9 mouse cellular contexts compared by ENCODE assay signal in genomic region chr2:34534996-34535395, GRCm38 (mm10).
A peak's percentile ranks its signal among the peaks of the same experiment; 100 is the strongest.
DNase-seq lines count a peak whose midpoint lies in the region; ATAC-seq and TF ChIP-seq lines count a peak whose summit lies in the region.
"Had no signal": no experiment of that assay in that cellular context is flagged by ENCODE, and none has a peak within 500 bp of the region (broad histone marks: within the 10 kb centered on the region; RNA-seq: fewer than 3 reads in every experiment).

No protein-coding gene starts in this region.

- no peak overlapping the region for H3K27ac ChIP-seq in forebrain, embryonic 12.5 days
- H3K27ac ChIP-seq in forebrain, embryonic 11.5 days (ENCODE audit: low read depth, low read length): no peak overlapping the region
- no peak overlapping the region for H3K27ac ChIP-seq in forebrain, postnatal 0 days (ENCODE audit: low read depth, low read length)
- no peak overlapping the region for H3K27ac ChIP-seq in neural tube, embryonic 12.5 days
- H3K27ac ChIP-seq: stomach, postnatal 0 days had no signal

- H3K27me3 ChIP-seq in forebrain, embryonic 12.5 days: no peaks in the 10 kb centered on the region
- H3K27me3 ChIP-seq in forebrain, embryonic 11.5 days (ENCODE audit: control insufficient read depth, insufficient read depth, low read length): no peaks in the 10 kb centered on the region
- no peaks in the 10 kb centered on the region for H3K27me3 ChIP-seq in forebrain, postnatal 0 days (ENCODE audit: insufficient read depth, low read length)
- no peaks in the 10 kb centered on the region for H3K27me3 ChIP-seq in neural tube, embryonic 12.5 days (replicated peaks)

- H3K4me2 ChIP-seq in forebrain, embryonic 12.5 days: peak overlapping the region; percentile 13; the same call in 1 of the 2 replicates
- H3K4me2 ChIP-seq in forebrain, embryonic 11.5 days (ENCODE audit: low read depth, low read length, severe bottlenecking): no peak overlapping the region
- H3K4me2 ChIP-seq in forebrain, postnatal 0 days (ENCODE audit: low read depth): no peak overlapping the region
- peak overlapping the region; percentile 20; the same call in 1 of the 2 replicates for H3K4me2 ChIP-seq in neural tube, embryonic 12.5 days (replicated peaks)

- WGBS in forebrain, embryonic 12.5 days: 45% methylated on average over 12 of the region's 12 CpGs
- 55% methylated on average over 12 of the region's 12 CpGs for WGBS in forebrain, embryonic 11.5 days
- 14% methylated on average over 12 of the region's 12 CpGs for WGBS in forebrain, postnatal 0 days
- 31% methylated on average over 12 of the region's 12 CpGs for WGBS in neural tube, embryonic 12.5 days

- no peak for ATAC-seq in forebrain, embryonic 12.5 days (ENCODE audit: low FRiP score)
- ATAC-seq in forebrain, embryonic 11.5 days (replicated peaks; ENCODE audit: low FRiP score): no peak
- no peak for ATAC-seq in forebrain, postnatal 0 days
- no peak for ATAC-seq in neural tube, embryonic 12.5 days (ENCODE audit: low FRiP score, low read depth)
- no peak for ATAC-seq in activated CD4-positive, CD25-positive, alpha-beta regulatory T cell, adult 4 months

- no peak for TF ChIP-seq CTCF in forebrain, postnatal 0 days (IDR thresholded peaks at IDR 0.05; ENCODE audit: low read depth)

- no peak overlapping the region for H3K4me3 ChIP-seq in forebrain, embryonic 12.5 days (replicated peaks)
- H3K4me3 ChIP-seq in forebrain, embryonic 11.5 days (ENCODE audit: low read depth, low read length): no peak overlapping the region
- no peak overlapping the region for H3K4me3 ChIP-seq in forebrain, postnatal 0 days (ENCODE audit: low read depth, low read length)
- no peak overlapping the region for H3K4me3 ChIP-seq in neural tube, embryonic 12.5 days

- no peaks in the 10 kb centered on the region for H3K36me3 ChIP-seq in forebrain, embryonic 12.5 days (replicated peaks)
- H3K36me3 ChIP-seq in forebrain, embryonic 11.5 days (ENCODE audit: control insufficient read depth, insufficient read depth, low read length): no peaks in the 10 kb centered on the region
- peaks cover 3% of the 10 kb centered on the region for H3K36me3 ChIP-seq in forebrain, postnatal 0 days (ENCODE audit: insufficient read depth)
- no peaks in the 10 kb centered on the region for H3K36me3 ChIP-seq in neural tube, embryonic 12.5 days

- H3K4me1 ChIP-seq in forebrain, embryonic 12.5 days: peaks cover 26% of the 10 kb centered on the region
- H3K4me1 ChIP-seq in forebrain, embryonic 11.5 days (replicated peaks; ENCODE audit: control insufficient read depth, insufficient read depth, low read length): 0 out of 2 replicates have a peak, but pooled peaks cover 1% of the 10 kb centered on the region
- H3K4me1 ChIP-seq in forebrain, postnatal 0 days (ENCODE audit: insufficient read depth): no peaks in the 10 kb centered on the region
- H3K4me1 ChIP-seq in neural tube, embryonic 12.5 days: peaks cover 14% of the 10 kb centered on the region; the same call in 1 of the 2 replicates

- no peak for DNase-seq in forebrain, embryonic 11.5 days (ENCODE audit: low spot score)
- peak; percentile 15 for DNase-seq in lung, postnatal 14 days
- no peak for DNase-seq in lung, postnatal 25 days (ENCODE audit: low spot score)
- DNase-seq in forebrain, postnatal 0 days: peak; percentile 63
- DNase-seq in thymus, postnatal 4 days: no peak

- no peaks in the 10 kb centered on the region for H3K9me3 ChIP-seq in forebrain, embryonic 12.5 days
- no peaks in the 10 kb centered on the region for H3K9me3 ChIP-seq in forebrain, embryonic 11.5 days (ENCODE audit: control insufficient read depth, low read length)
- H3K9me3 ChIP-seq in forebrain, postnatal 0 days (ENCODE audit: low read length): no peaks in the 10 kb centered on the region
- H3K9me3 ChIP-seq in neural tube, embryonic 12.5 days: no peaks in the 10 kb centered on the region

- H3K9ac ChIP-seq in forebrain, embryonic 12.5 days: no peak overlapping the region
- no peak overlapping the region for H3K9ac ChIP-seq in forebrain, embryonic 11.5 days (ENCODE audit: low read length)
- no peak overlapping the region for H3K9ac ChIP-seq in forebrain, postnatal 0 days
- H3K9ac ChIP-seq in neural tube, embryonic 12.5 days: no peak overlapping the region

Comparison
In these comparisons a context has a peak if more than half of its experiments do, and no peak if none do; other contexts are left out.
1. H3K4me2 ChIP-seq: peak in forebrain, embryonic 12.5 days (single experiment) and neural tube, embryonic 12.5 days (single experiment); none in forebrain, embryonic 11.5 days (single experiment) and forebrain, postnatal 0 days (single experiment).
2. DNase-seq: peak in lung, postnatal 14 days (single experiment) and forebrain, postnatal 0 days (single experiment); none in forebrain, embryonic 11.5 days (single experiment), lung, postnatal 25 days (single experiment) and thymus, postnatal 4 days (single experiment).